Mouse (Mus musculus): Measurements from ENCODE around the gene Arl14ep.

Arl14ep gene

DNA sequence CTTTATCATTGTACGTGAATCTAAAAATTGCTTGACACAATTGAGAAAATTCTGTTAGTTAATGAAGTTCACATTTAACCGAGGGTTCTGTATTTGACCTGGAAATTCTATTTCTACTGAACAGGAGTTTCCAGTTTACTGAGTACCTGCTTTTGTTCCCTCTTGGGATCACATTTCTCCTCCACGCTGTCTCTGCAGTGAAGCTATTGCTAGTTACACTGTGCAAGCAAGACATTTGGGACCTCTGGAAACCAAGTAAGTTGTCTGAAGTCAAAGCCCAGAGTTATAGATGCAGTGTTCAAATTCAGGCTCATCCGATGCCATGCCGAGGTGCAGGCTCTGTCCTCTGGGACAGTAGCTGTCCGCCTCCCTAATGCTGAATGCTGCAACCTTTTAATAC lies 19.2 kb downstream of the Arl14ep start:
- no peak for DNase-seq (ENCODE audit: low spot score)

DNA sequence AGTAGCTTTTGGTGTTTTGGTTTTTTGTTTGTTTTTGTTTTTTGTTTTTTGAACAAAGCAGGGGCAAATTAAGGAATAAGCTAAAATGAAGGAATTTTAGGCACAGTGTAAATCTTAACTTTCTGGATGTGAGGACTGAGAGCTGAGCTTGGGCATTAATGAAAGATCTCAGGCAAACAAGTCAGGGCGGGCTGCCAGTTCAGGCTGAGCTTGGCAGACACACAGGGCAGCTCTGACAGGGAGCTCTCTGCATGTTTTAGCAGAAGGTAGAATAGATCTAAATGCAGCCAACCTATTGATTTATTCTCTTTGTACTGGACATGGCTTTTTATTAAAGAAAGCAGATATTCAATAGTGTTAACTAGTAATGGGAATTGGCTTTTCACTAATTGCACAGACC lies 31.8 kb downstream of the Arl14ep start:
- DNase-seq (ENCODE audit: low spot score), result no peak

DNA sequence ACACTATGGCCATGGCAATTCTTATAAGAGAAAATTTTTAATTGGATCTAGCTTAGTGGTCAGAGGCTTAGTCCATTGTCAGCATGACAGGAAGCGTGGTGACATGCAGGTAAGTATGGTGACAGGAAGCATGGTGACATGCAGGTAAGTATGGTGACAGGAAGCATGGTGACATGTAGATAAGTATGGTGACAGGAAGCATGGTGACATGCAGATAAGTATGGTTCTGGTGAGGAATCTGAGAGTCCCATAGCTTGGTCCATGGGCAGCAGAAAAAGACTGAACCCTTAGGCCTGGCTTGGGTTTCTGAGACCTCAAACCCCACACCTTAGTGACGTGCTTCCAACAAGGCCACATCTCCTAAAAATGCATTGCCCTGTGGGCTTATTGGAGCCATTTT lies 38.5 kb downstream of the Arl14ep start:
- DNase-seq (ENCODE audit: low spot score), result no peak

DNA sequence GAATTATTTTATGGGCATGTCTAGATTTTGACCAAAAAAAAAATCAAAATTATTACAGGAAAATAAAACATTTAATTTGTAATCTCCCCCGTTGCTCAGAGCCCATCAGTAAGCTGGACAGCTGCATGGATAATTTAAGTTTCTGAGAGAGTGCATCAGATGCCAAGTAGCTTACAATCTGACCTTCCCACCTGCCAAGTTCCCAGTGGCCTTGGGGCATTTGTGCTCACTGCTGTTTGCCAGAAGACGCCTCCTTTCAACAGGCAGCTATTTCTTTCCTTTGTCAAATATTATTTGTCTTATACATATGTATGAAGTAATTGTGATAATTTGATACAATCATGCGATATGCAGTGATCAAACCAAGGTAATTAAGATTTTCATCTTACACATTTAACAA lies 44.3 kb downstream of the Arl14ep start:
- DNase-seq (ENCODE audit: low spot score), result no peak

Data from testis, postnatal 10 days (tissue).